Mouse (Mus musculus) E14TG2a.4 (cell line): Measurements from ENCODE around the gene Mmp28.

Experiments
- H3K27me3 ChIP-seq: 2 replicates; pipeline ENCODE4 v1.6.1; 2014; ENCODE audit warnings: low read length, control low read depth; ENCODE audit not compliant: insufficient read depth
- H3K36me3 ChIP-seq: 2 replicates; pipeline ENCODE4 v1.6.1; 2014; ENCODE audit warnings: low read length, control low read depth; ENCODE audit not compliant: insufficient read depth
- H3K4me1 ChIP-seq: replicated peaks from 2 replicates; pipeline ENCODE4 v1.6.1; 2014; ENCODE audit warnings: low read depth, low read length, control low read depth
- H3K4me3 ChIP-seq: replicated peaks from 2 replicates; pipeline ENCODE4 v1.5.1; 2014; ENCODE audit warnings: mild to moderate bottlenecking, low read length
- H3K9me3 ChIP-seq: 2 replicates; pipeline ENCODE4 v1.6.1; 2014; ENCODE audit warnings: low read length, control low read depth
- CTCF ChIP-seq: conservative IDR thresholded peaks from 2 replicates; pipeline ENCODE4 v1.5.1; 2014; ENCODE audit warnings: low read length
- NANOG ChIP-seq: IDR thresholded peaks from 2 replicates; pipeline ENCODE4 v1.6.1; 2014; ENCODE audit warnings: borderline replicate concordance, low read length, mixed read lengths
- POU5F1 ChIP-seq: IDR thresholded peaks from 2 replicates; pipeline ENCODE4 v1.6.1; 2014; ENCODE audit warnings: low read length, borderline replicate concordance

Mmp28 gene

DNA sequence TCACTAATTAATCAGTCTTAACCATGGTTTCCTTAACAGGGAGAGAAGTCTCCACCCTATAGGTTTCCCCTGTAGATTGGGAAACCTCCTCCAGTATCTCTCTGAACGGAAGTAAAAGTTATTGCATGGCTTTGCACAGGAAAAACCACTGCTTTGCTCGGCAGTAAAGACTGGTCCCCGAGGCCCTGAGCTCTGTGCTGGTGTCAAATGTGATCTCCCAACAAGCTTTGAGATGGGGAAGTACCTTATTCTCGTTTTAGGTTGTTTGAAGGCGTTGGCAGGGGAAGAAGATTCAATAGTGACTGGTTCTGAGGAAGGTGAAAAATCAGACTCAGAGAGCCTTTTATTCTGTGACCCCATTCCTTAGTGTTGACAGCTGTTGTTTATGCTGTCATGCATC lies 64.1 kb downstream of the Mmp28 start:
- Histone ChIP-seq H3K27me3 (no peaks in the 10 kb centered on the region), H3K9me3 (no peaks in the 10 kb centered on the region), H3K4me1 (peaks cover 38% of the 10 kb centered on the region), H3K4me3 (no peak overlapping the region), H3K36me3 (peaks cover 65% of the 10 kb centered on the region)
- TF ChIP-seq CTCF, result no peak
- TF ChIP-seq POU5F1, result no peak
- no peak for TF ChIP-seq NANOG

DNA sequence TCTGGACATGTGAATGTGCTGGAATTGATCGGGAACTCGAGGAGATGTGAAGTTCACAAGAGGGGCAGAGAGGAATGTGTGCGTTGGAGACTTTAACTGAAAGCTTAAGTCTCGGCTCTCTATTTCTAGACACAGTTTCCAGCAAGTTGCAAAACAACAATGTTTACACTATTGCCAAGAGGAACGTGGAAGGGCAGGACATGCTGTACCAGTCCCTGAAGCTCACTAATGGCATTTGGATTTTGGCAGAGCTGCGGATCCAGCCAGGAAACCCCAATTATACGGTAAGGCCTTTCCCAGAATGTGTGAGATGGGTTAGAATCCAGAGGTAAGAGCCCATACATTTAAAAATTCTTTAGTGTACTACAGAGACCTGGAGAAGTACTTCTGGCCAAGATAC lies 65.2 kb downstream of the Mmp28 start:
- Histone ChIP-seq H3K27me3 (no peaks in the 10 kb centered on the region), H3K36me3 (peaks cover 65% of the 10 kb centered on the region), H3K4me3 (no peak overlapping the region), H3K4me1 (peaks cover 28% of the 10 kb centered on the region), H3K9me3 (no peaks in the 10 kb centered on the region)
- TF ChIP-seq POU5F1, result no peak
- no peak for TF ChIP-seq CTCF
- no peak for TF ChIP-seq NANOG

DNA sequence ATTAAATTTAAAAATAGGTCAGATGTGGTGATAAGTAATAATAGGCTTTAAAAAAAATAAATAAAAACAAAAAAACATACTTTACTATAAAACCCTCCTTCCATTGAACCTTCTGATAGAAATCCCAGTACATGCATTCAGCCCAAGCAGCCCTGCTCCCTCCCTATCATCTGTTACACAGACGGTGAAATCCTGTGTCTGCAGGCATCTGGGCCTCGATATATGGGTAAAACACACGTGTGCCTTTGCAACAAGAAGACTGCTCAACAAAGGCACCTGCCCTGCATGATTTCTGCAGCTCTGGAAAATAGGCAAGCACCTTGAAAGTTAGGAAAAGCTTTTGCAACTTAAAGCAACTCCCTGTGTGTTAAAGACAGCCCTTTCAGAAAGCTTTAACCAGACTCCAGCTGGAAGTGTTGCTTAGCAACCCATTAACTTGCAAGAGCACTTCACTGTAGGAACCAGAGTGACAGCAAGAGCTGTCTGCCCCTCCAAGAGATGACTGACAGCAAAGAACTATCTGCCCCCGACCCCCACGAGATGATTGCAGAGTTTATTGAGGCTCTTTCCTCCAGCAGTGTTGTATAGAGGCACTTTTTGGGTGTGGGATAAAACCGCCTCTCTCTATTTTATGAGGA lies 68.0 kb downstream of the Mmp28 start:
- peaks cover 18% of the 10 kb centered on the region for H3K4me1 ChIP-seq
- H3K27me3 ChIP-seq, result no peaks in the 10 kb centered on the region
- TF ChIP-seq NANOG (no peak), CTCF (no peak), POU5F1 (no peak)
- H3K36me3 ChIP-seq, result peaks cover 77% of the 10 kb centered on the region
- H3K9me3 ChIP-seq, result no peaks in the 10 kb centered on the region
- no peak overlapping the region for H3K4me3 ChIP-seq

DNA sequence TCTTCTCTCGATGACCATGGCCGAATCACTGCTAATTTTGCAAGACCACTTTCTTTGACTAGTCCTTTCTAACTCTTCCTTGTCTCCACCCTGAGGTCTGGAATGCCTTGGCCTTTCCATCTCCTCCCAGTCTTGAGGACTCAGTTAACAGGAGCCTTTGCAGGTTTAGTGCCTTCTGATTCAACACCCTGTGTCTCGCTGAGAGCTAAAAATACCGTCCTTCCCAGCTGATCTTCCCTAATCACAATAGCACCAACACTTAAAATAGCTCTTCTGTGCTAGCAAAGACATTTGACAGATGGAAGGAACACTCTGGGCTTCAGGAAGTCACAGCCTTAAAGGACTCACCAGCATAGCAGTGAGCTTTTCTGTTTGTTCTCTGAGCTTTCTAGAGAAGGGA lies 69.8 kb downstream of the Mmp28 start:
- Histone ChIP-seq H3K4me1 (peaks cover 18% of the 10 kb centered on the region), H3K9me3 (no peaks in the 10 kb centered on the region), H3K27me3 (no peaks in the 10 kb centered on the region), H3K36me3 (peaks cover 66% of the 10 kb centered on the region), H3K4me3 (no peak overlapping the region)
- TF ChIP-seq NANOG, result no peak
